Mouse (Mus musculus) embryonic facial prominence, embryonic 14.5 days (tissue): ENCODE results near the gene Mogs. TPM values are rescaled to one million over a fixed set of nuclear protein-coding genes. Genes with fewer than 3 reads are reported as not detected.

Experiments
- ATAC-seq: fragments of 200-750 bp; cut with Nextera tagmentation; 2 replicates; pipeline ENCODE4 v1.8.0; 2017; ENCODE audit warnings: low read depth, moderate number of reproducible peaks, moderate TSS enrichment
- DNase-seq: peaks from one replicate; pipeline ENCODE4 v3.0.0-alpha.2; 2015; ENCODE audit warnings: low spot score
- H3K27ac ChIP-seq: fragments of 300-500 bp; sonication (generic); replicated peaks from 2 replicates; pipeline ENCODE4 v1.5.1; 2014; ENCODE audit warnings: low read depth, mild to moderate bottlenecking, low read length, moderate library complexity
- H3K27me3 ChIP-seq: fragments of 300-500 bp; sonication (generic); replicated peaks from 2 replicates; pipeline ENCODE4 v1.6.1; 2014; ENCODE audit warnings: low read length; ENCODE audit not compliant: control insufficient read depth, insufficient read depth
- H3K36me3 ChIP-seq: fragments of 300-500 bp; sonication (generic); 2 replicates; pipeline ENCODE4 v1.6.1; 2014; ENCODE audit warnings: low read length, mixed read lengths; ENCODE audit not compliant: control insufficient read depth, insufficient read depth
- H3K4me1 ChIP-seq: fragments of 300-500 bp; sonication (generic); 2 replicates; pipeline ENCODE4 v1.6.1; 2014; ENCODE audit warnings: antibody characterized with exemption, low read length; ENCODE audit not compliant: control insufficient read depth, insufficient read depth
- H3K4me2 ChIP-seq: fragments of 300-500 bp; sonication (generic); 2 replicates; pipeline ENCODE4 v1.6.1; 2014; ENCODE audit warnings: low read depth, mild to moderate bottlenecking, low read length, moderate library complexity, mixed read lengths
- H3K4me3 ChIP-seq: fragments of 300-500 bp; sonication (generic); 2 replicates; pipeline ENCODE4 v1.5.1; 2014; ENCODE audit warnings: low read depth, mild to moderate bottlenecking, low read length
- H3K9ac ChIP-seq: fragments of 300-500 bp; sonication (generic); 2 replicates; pipeline ENCODE4 v1.6.1; 2014; ENCODE audit warnings: low read depth, mild to moderate bottlenecking, low read length, moderate library complexity, mixed read lengths
- H3K9me3 ChIP-seq: fragments of 300-500 bp; sonication (generic); 2 replicates; pipeline ENCODE4 v1.6.1; 2016; ENCODE audit warnings: low read length; ENCODE audit not compliant: control insufficient read depth
- WGBS: fragments of 180-500 bp; shearing (Covaris S2); extraction: QIAGEN DNeasy Blood & Tissue Kit; methylation state at CpG from one replicate; pipeline ENCODE4 v1.1.7; 2014; 5-methylcytosine and 5-hydroxymethylcytosine counted together
- polyA plus RNA-seq: library from polyadenylated mRNA; unstranded; fragments of >200 nt; fragmentation: Nextera tagmentation; extraction: Ambion mirVana; gene quantifications from 2 replicates; pipeline ENCODE4 v1.2.1, GENCODE M21; 2014

Gene Mogs
- polyA plus RNA-seq, 1 experiment from 2014 or later = 49.3 TPM

DNA sequence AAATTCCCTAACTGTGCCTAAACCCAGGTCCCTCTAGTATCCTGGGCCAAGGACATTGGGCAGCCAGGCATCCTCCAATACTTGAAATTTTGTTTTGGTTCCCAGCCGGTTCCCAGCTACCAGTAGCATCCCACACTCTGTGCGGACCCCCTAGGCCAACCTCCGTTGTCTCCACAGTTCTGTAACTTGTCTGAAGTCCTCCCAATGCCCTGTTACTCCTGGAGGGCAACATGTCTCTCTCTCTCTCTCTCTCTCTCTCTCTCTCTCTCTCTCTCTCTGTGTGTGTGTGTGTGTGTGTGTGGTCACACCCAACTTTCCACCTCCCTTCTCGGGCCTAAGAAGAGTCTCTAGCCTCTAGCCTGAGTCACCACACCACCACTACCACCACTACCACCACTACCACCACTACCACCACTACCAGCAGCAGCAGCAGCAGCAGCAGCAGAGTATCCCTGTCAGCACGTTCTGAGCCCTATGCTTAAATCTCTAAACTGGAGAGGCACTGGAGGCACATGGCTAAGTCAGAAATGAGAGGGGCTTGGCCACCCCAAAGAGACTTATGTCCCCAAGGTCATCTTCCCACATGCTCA is 21.1 kb downstream of the Mogs start:
- WGBS = 16% methylated on average over 5 of the region's 5 CpGs
- DNase-seq (no peak), ATAC-seq (no peak)
- peak overlapping the region; percentile 62 for H3K4me2 ChIP-seq
- peak overlapping the region; percentile 97 for H3K27ac ChIP-seq
- peak overlapping the region; percentile 45 for H3K4me3 ChIP-seq
- peaks cover 37% of the 10 kb centered on the region for H3K4me1 ChIP-seq
- H3K9me3 ChIP-seq = no peaks in the 10 kb centered on the region
- peak overlapping the region; percentile 74 for H3K9ac ChIP-seq
- H3K27me3 ChIP-seq = no peaks in the 10 kb centered on the region
- H3K36me3 ChIP-seq = no peaks in the 10 kb centered on the region

- peak; percentile 94 for DNase-seq
Measured at GRCm38 (mm10) chr6:83136881-83137575, 21.7 kb downstream of the Mogs start.

DNA sequence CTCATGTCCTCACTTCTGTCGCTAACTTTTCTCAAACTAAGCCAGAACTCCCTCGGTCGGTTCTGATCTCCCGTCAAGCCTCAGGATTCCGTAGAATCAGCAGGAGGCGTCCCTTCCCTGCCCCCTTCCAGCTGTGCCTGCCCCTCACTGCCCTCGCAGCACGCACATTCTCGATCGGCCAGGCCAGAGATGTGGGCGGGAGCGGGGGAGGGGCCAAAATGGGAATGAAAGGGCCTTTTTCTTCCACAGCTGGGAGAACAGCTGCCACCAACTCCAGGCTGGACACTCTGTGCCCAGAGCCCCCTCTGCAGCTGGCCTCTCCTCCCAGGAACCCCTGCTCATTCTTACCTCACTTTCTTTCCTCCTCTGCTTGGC is 22.3 kb downstream of the Mogs start:
- peaks cover 48% of the 10 kb centered on the region for H3K4me1 ChIP-seq

More at GRCm38 (mm10) chr6:83136881-83137575, 21.7 kb downstream of the Mogs start:
- Histone ChIP-seq H3K9me3 (no peaks in the 10 kb centered on the region), H3K36me3 (no peaks in the 10 kb centered on the region), H3K9ac (peak overlapping the region; percentile 74), H3K4me3 (peak overlapping the region; percentile 45), H3K27me3 (no peaks in the 10 kb centered on the region), H3K4me2 (peak overlapping the region; percentile 62), H3K4me1 (peaks cover 42% of the 10 kb centered on the region), H3K27ac (peak overlapping the region; percentile 97)
- 1% methylated on average over 21 of the region's 26 CpGs for WGBS
- ATAC-seq = peak; percentile 86

DNA sequence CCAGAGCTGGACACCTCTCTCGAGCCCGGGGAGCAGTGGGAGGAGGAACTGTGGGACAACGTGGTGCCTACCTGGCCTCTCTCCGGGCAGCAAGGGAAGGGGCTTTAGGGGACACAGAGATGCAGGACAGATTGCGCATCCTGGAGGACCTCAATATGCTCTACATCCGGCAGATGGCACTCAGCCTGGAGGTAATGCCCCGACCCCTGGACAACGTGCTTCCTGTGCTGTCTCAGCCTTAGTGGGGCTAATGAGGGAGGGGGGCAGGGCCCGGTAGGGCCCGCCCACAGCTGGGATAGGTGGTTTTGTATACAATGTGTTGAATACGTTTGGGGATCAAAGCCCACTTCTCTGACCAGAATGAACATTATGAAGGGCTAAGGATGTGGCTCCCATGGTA is 22.8 kb downstream of the Mogs start:
- Histone ChIP-seq H3K4me3 (peak overlapping the region; percentile 45), H3K9me3 (no peaks in the 10 kb centered on the region), H3K36me3 (no peaks in the 10 kb centered on the region), H3K4me1 (peaks cover 48% of the 10 kb centered on the region), H3K27ac (peak overlapping the region; percentile 97), H3K27me3 (no peaks in the 10 kb centered on the region), H3K9ac (peak overlapping the region; percentile 74), H3K4me2 (peak overlapping the region; percentile 62)
- peak; percentile 32 for ATAC-seq
- DNase-seq = peak; percentile 81
- 2% methylated on average over 11 of the region's 11 CpGs for WGBS

More for the DNA sequence above, 22.3 kb downstream of the Mogs start:
- Histone ChIP-seq H3K27ac (peak overlapping the region; percentile 97), H3K36me3 (no peaks in the 10 kb centered on the region), H3K4me3 (peak overlapping the region; percentile 45), H3K4me2 (peak overlapping the region; percentile 62), H3K9me3 (no peaks in the 10 kb centered on the region), H3K27me3 (no peaks in the 10 kb centered on the region), H3K9ac (peak overlapping the region; percentile 74)
- WGBS = 3% methylated on average over 6 of the region's 12 CpGs
- DNase-seq (peak; percentile 95), ATAC-seq (peak; percentile 84)

DNA sequence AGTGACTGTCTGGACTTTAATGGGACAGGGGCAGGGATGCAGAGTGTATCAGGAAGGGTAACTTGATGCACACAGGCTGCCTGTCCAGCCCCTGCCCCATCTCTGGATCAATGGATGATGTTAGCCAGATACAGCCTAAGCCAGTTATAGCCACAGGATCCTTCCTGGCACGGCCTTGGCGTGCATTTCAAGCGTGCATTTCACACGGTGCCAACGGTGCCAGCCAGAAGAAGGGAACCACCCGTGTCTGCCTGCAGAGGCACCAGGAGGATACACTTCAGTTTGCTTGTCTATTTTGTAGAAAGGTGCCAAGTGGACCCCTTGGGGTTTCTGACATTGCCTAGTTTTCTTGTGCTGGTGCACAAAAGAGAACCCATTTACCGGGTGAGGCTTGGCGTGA is 24.7 kb downstream of the Mogs start:
- Histone ChIP-seq H3K9me3 (no peaks in the 10 kb centered on the region), H3K9ac (0 out of 2 replicates have a peak overlapping the region, but pooled peaks have one; percentile 74), H3K4me3 (no peak overlapping the region), H3K27me3 (no peaks in the 10 kb centered on the region), H3K4me1 (peaks cover 45% of the 10 kb centered on the region), H3K36me3 (no peaks in the 10 kb centered on the region), H3K4me2 (no peak overlapping the region), H3K27ac (no peak overlapping the region)
- WGBS = 80% methylated on average over 8 of the region's 8 CpGs
- no peak for DNase-seq
- ATAC-seq = no peak

- Histone ChIP-seq H3K4me2 (peak overlapping the region; percentile 70), H3K9me3 (no peaks in the 10 kb centered on the region), H3K27me3 (no peaks in the 10 kb centered on the region), H3K9ac (peak overlapping the region; percentile 62), H3K4me1 (peaks cover 29% of the 10 kb centered on the region), H3K27ac (no peak overlapping the region), H3K36me3 (peaks cover 10% of the 10 kb centered on the region; the same call in 1 of the 2 replicates), H3K4me3 (peak overlapping the region; percentile 28)
- DNase-seq = no peak
- WGBS = 26% methylated on average over 4 of the region's 4 CpGs
- no peak for ATAC-seq
Measured at GRCm38 (mm10) chr6:83141636-83142035, 26.3 kb downstream of the Mogs start.

DNA sequence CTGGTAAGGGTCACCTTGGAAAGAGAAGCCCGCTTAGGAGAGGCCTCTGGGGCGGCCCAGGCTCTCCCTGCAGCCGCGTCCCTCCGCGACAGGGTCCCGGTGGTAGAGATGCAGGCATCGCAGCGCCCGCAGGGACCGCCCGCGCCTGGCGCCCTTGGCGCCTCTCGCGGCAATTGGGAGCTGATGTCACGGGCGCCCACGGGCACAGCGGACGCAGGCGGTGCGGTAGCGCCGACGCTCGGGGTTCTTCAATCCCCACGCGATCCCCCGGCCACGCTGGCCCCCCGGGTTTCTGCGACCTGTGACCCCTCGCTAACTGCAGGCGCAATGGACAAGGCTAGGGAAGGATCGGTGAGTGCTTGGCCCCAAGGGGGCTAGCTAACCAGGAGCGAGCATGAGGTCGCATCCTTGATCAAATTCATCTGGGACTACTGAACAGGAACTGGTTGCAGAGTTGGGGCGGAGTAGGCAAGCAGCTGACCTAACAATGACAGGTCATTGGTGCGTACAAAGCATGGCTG is 27.0 kb downstream of the Mogs start:
- Histone ChIP-seq H3K4me1 (peaks cover 28% of the 10 kb centered on the region), H3K4me2 (peak overlapping the region; percentile 70), H3K36me3 (peaks cover 17% of the 10 kb centered on the region), H3K27ac (peak overlapping the region; percentile 33), H3K9ac (peak overlapping the region; percentile 62), H3K27me3 (no peaks in the 10 kb centered on the region), H3K4me3 (peak overlapping the region; percentile 28), H3K9me3 (no peaks in the 10 kb centered on the region)
- 8% methylated on average over 37 of the region's 41 CpGs for WGBS
- no peak for ATAC-seq
- DNase-seq = no peak

GRCm38 (mm10) chr6:83142886-83143285 is 27.6 kb downstream of the Mogs start:
- Histone ChIP-seq H3K27ac (peak overlapping the region; percentile 33), H3K27me3 (no peaks in the 10 kb centered on the region), H3K4me3 (no peak overlapping the region), H3K36me3 (peaks cover 22% of the 10 kb centered on the region), H3K4me2 (peak overlapping the region; percentile 70), H3K9ac (no peak overlapping the region), H3K4me1 (peaks cover 28% of the 10 kb centered on the region), H3K9me3 (no peaks in the 10 kb centered on the region)
- DNase-seq (peak; percentile 53), ATAC-seq (no peak)
- WGBS = 61% methylated on average over 11 of the region's 11 CpGs
